Mouse (Mus musculus): ENCODE data around the gene Tnfrsf22. TPM values are rescaled to one million over a fixed set of nuclear protein-coding genes. Genes with fewer than 3 reads are reported as not detected.
"Not testable (repeated sequence)": the region's sequence is repeated elsewhere in the genome, so short reads cannot be mapped to it uniquely, and the experiment has no call there.

Gene Tnfrsf22
- polyA plus RNA-seq, 1 experiment from 2014 or later: 1.3 TPM

- not testable (repeated sequence) for H3K36me3 ChIP-seq; H3K9ac ChIP-seq; H3K4me1 ChIP-seq; H3K4me3 ChIP-seq; H3K27ac ChIP-seq; ATAC-seq; H3K9me3 ChIP-seq (replicated peaks); H3K4me2 ChIP-seq
- 75% methylated on average over 2 of the region's 2 CpGs for WGBS (ENCODE audit: insufficient replicate concordance)
- H3K27me3 ChIP-seq (replicated peaks): peaks cover 17% of the 10 kb centered on the region
Observed at GRCm38 (mm10) chr7:143684569-143684968, 35.1 kb upstream of the Tnfrsf22 start.

DNA sequence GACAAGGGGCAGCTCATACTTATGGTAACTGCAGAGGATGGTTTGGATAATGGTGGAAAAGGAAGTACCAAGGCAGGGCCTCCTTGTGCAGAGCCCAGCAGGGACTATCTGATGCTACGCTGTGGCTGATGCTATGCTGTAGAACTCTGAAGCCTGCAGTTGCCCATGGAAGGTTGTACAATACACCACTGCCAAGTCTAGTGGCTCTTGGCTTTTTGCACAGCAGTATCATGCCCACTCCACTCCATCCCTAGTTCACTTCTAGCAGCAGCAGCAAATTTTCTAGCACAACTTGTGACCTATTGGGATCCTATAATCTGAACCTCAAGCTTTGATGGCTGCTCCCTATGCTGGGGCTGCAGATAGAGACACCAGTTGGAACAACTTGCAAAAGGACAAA lies 32.1 kb upstream of the Tnfrsf22 start:
- 71% methylated on average over 1 of the region's 1 CpGs for WGBS (ENCODE audit: insufficient replicate concordance)
- Histone ChIP-seq H3K9ac (no peak overlapping the region), H3K9me3 (replicated peaks) (no peaks in the 10 kb centered on the region), H3K4me2 (no peak overlapping the region), H3K27ac (no peak overlapping the region), H3K27me3 (replicated peaks) (peaks cover 9% of the 10 kb centered on the region), H3K4me3 (no peak overlapping the region), H3K36me3 (no peaks in the 10 kb centered on the region), H3K4me1 (no peaks in the 10 kb centered on the region)
- ATAC-seq: no peak

- H3K4me3 ChIP-seq; H3K27ac ChIP-seq; ATAC-seq; H3K4me1 ChIP-seq; H3K4me2 ChIP-seq; H3K36me3 ChIP-seq; H3K27me3 ChIP-seq (replicated peaks); H3K9me3 ChIP-seq (replicated peaks); H3K9ac ChIP-seq: not testable (repeated sequence)
- WGBS (ENCODE audit: insufficient replicate concordance): 28% methylated on average over 2 of the region's 2 CpGs
Observed at GRCm38 (mm10) chr7:143680836-143681235, 31.4 kb upstream of the Tnfrsf22 start.

DNA sequence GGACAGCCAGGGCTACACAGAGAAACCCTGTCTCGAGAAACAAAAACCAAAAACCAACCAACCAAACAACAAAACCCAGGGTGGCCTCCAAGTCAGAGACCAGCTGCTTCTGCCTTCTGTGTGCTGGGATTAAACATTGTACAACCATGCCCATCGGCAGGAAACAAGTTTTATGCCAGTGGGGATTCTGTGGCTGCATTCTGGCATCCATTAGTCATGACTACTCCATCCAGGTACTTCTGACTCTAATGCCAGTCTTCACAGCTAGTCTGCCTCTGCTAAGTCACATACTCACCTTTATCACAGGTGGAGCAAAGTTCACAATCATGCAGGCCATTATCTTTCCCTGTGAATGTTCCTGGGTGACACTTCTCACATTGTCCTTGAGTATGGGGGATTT lies 30.2 kb upstream of the Tnfrsf22 start:
- H3K27me3 ChIP-seq (replicated peaks); H3K27ac ChIP-seq; H3K4me1 ChIP-seq; H3K9ac ChIP-seq; H3K4me2 ChIP-seq; H3K36me3 ChIP-seq; H3K9me3 ChIP-seq (replicated peaks); ATAC-seq; H3K4me3 ChIP-seq: not testable (repeated sequence)
- WGBS (ENCODE audit: insufficient replicate concordance): 62% methylated on average over 2 of the region's 2 CpGs

GRCm38 (mm10) chr7:143666427-143667311 lies 17.2 kb upstream of the Tnfrsf22 start:
- H3K9me3 ChIP-seq (replicated peaks): no peaks in the 10 kb centered on the region
- no peaks in the 10 kb centered on the region for H3K27me3 ChIP-seq (replicated peaks)
- no peak overlapping the region for H3K9ac ChIP-seq
- peaks cover 7% of the 10 kb centered on the region for H3K4me1 ChIP-seq
- H3K4me2 ChIP-seq: no peak overlapping the region
- no peak for ATAC-seq
- no peak overlapping the region for H3K27ac ChIP-seq
- H3K36me3 ChIP-seq: no peaks in the 10 kb centered on the region
- no peak overlapping the region for H3K4me3 ChIP-seq

DNA sequence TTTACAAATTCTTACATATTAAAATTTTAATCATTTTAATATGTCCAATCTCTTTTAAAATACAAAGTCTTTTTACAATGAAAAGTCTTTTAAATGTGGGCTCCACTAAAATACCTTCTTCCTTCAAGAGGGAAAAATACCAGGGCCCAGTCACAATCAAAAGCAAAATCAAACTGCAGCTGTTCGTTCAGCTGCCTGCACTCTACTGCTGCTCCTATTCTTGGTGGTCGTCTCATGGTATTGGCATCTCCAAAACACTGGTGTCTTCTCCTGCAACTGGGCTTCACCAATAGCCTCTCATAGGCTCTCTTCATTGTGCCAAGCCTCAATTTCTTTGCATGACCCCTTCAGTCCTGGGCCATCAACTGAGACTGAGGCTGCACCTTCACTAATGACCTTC lies 14.0 kb upstream of the Tnfrsf22 start:
- peaks cover 7% of the 10 kb centered on the region for H3K4me1 ChIP-seq
- H3K27ac ChIP-seq: no peak overlapping the region
- no peak for ATAC-seq

GRCm38 (mm10) chr7:143660797-143661196 lies 11.3 kb upstream of the Tnfrsf22 start:
- no peak for ATAC-seq
- no peaks in the 10 kb centered on the region for H3K36me3 ChIP-seq

More for the DNA sequence above, 14.0 kb upstream of the Tnfrsf22 start:
- no peaks in the 10 kb centered on the region for H3K36me3 ChIP-seq
- no peaks in the 10 kb centered on the region for H3K9me3 ChIP-seq (replicated peaks)
- no peak overlapping the region for H3K4me3 ChIP-seq
- H3K4me2 ChIP-seq: no peak overlapping the region
- no peak overlapping the region for H3K9ac ChIP-seq
- no peaks in the 10 kb centered on the region for H3K27me3 ChIP-seq (replicated peaks)
- WGBS (ENCODE audit: insufficient replicate concordance): 46% methylated on average over 2 of the region's 2 CpGs

GRCm38 (mm10) chr7:143649769-143650346 lies 397 bp upstream of the Tnfrsf22 start:
- not testable (repeated sequence) for H3K27ac ChIP-seq; H3K9me3 ChIP-seq (replicated peaks); H3K4me1 ChIP-seq; ATAC-seq; H3K36me3 ChIP-seq; H3K9ac ChIP-seq; H3K4me3 ChIP-seq
- H3K27me3 ChIP-seq (replicated peaks): peaks cover 10% of the 10 kb centered on the region; the same call in 1 of the 2 replicates
- H3K4me2 ChIP-seq: peak overlapping the region; percentile 80
- 51% methylated on average over 10 of the region's 10 CpGs for WGBS (ENCODE audit: insufficient replicate concordance)

More at GRCm38 (mm10) chr7:143660797-143661196, 11.3 kb upstream of the Tnfrsf22 start:
- Histone ChIP-seq H3K9ac (no peak overlapping the region), H3K4me1 (no peaks in the 10 kb centered on the region), H3K4me3 (no peak overlapping the region), H3K9me3 (replicated peaks) (no peaks in the 10 kb centered on the region), H3K27ac (no peak overlapping the region), H3K27me3 (replicated peaks) (no peaks in the 10 kb centered on the region), H3K4me2 (no peak overlapping the region)

DNA sequence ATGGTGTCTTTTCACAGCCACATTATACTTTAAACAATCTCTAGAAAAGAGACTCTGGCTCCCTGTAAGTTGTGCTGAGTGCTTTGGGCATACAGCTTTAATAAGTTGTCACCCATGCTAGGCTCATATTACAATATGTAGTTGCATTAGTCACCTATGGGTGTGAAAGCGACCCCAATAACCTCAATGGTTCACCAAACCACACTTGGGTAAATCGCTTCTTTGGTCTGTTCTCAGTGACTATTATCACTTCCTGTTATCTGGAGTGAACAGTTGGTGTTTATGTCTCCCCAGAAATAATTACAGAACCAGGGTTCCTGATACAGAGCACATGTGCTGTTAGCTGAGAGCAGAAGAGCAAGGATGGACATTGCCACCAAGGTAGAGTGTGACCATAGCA lies 5.5 kb downstream of the Tnfrsf22 start:
- H3K4me2 ChIP-seq; H3K36me3 ChIP-seq; H3K4me1 ChIP-seq; H3K27me3 ChIP-seq (replicated peaks); H3K9ac ChIP-seq; H3K4me3 ChIP-seq; H3K27ac ChIP-seq; H3K9me3 ChIP-seq (replicated peaks); ATAC-seq: not testable (repeated sequence)
- 50% methylated on average over 2 of the region's 2 CpGs for WGBS (ENCODE audit: insufficient replicate concordance)

- no peak overlapping the region for H3K27ac ChIP-seq
- H3K9me3 ChIP-seq (replicated peaks): no peaks in the 10 kb centered on the region
- H3K4me1 ChIP-seq: no peaks in the 10 kb centered on the region
- WGBS (ENCODE audit: insufficient replicate concordance): 76% methylated on average over 1 of the region's 1 CpGs
- no peak for ATAC-seq
- no peak overlapping the region for H3K4me2 ChIP-seq
- H3K36me3 ChIP-seq: no peaks in the 10 kb centered on the region
- no peak overlapping the region for H3K9ac ChIP-seq
- no peak overlapping the region for H3K4me3 ChIP-seq
- no peaks in the 10 kb centered on the region for H3K27me3 ChIP-seq (replicated peaks)
Observed at GRCm38 (mm10) chr7:143636674-143637073, 12.8 kb downstream of the Tnfrsf22 start.

- no peaks in the 10 kb centered on the region for H3K9me3 ChIP-seq (replicated peaks)
- H3K27ac ChIP-seq: no peak overlapping the region
- no peak for ATAC-seq
- peaks cover 1% of the 10 kb centered on the region; the same call in 1 of the 2 replicates for H3K27me3 ChIP-seq (replicated peaks)
- no peaks in the 10 kb centered on the region for H3K36me3 ChIP-seq
- no peak overlapping the region for H3K9ac ChIP-seq
- H3K4me3 ChIP-seq: no peak overlapping the region
- H3K4me1 ChIP-seq: no peaks in the 10 kb centered on the region
- no peak overlapping the region for H3K4me2 ChIP-seq
- WGBS (ENCODE audit: insufficient replicate concordance): 47% methylated on average over 2 of the region's 2 CpGs
Observed at GRCm38 (mm10) chr7:143631503-143631902, 18.0 kb downstream of the Tnfrsf22 start.

- no peak overlapping the region for H3K9ac ChIP-seq
- peaks cover 2% of the 10 kb centered on the region; the same call in 1 of the 2 replicates for H3K27me3 ChIP-seq (replicated peaks)
- H3K36me3 ChIP-seq: no peaks in the 10 kb centered on the region
- WGBS (ENCODE audit: insufficient replicate concordance): 18% methylated on average over 1 of the region's 1 CpGs
- H3K4me1 ChIP-seq: no peaks in the 10 kb centered on the region
- H3K27ac ChIP-seq: no peak overlapping the region
- no peak for ATAC-seq
- no peak overlapping the region for H3K4me3 ChIP-seq
- H3K4me2 ChIP-seq: no peak overlapping the region
- no peaks in the 10 kb centered on the region for H3K9me3 ChIP-seq (replicated peaks)
Observed at GRCm38 (mm10) chr7:143629501-143629900, 20.0 kb downstream of the Tnfrsf22 start.
